Mouse (Mus musculus) cerebellum, postnatal 4 days (tissue): ENCODE results near the gene Mrc2.

Experiments used
- DNase-seq, 2 experiments: peaks; one replicate each; pipeline ENCODE4 v3.0.0; 2022; ENCODE audit warnings: low spot score in 2 of 2, mixed read lengths in 1 of 2

Gene Mrc2

DNA sequence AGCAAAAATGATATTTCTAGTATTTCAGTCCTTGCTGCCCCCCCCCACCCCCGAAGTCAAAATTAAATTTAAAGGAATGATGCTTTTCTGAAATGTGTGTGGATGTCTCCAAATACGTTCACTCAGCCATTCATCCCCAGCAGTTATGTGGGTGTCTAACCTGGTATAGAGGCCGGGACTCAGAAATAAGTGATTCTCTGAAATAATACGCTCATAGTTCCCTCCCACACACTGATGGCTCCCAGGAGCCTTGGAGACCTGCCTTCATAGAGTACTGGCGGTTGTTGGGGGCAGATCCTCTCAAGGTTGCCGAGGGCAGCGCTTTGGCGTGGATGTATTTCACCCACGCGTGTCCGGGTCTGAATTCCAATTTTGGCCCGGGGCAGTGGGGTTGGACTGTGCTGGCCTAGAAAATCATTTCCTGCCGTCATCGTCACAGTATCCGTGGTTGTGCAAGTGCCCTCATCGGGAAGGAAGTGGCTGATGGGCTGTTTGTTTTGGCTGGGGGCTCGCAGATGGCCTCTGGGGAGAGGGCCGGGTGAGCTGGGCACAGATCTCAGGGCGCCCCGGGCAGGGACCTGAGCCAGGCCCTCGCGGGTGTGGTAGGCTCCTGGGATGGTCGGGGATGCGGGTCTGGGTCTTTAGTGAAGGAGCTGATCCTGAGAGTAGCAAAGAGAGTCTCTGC lies 19.0 kb downstream of the Mrc2 start:
- no peak for DNase-seq

DNA sequence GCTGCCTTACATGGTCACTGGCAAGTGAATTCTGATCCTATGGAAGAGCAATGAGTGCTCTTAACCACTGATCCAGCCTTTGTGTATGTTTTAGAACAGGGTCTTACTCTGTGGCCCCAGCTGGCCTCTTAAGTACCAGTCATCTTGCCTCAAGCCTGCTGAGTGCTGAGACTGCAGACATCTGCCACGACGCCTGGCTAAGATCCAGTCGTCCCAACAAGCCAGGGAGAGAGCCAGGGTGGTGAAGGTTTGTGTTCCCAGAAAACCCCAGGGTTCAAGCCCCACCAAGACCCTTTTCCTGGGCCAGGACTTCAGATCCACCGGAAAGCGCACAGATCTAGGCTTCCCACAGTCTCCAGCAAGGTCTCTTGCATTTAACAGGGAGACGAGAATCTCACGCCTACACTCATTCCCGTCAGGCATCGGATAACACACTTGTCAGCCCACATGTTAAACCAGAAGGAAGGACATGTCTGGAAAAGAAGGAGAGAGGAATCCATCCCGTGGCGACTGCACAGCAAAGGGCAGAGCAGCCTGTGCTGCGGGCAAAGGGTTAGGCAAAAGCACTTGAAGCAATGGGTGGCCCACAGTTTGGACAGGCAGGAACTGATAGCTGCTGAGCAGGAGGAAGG lies 20.0 kb downstream of the Mrc2 start:
- DNase-seq = peak in 1 of 2 experiments; percentile 45

DNA sequence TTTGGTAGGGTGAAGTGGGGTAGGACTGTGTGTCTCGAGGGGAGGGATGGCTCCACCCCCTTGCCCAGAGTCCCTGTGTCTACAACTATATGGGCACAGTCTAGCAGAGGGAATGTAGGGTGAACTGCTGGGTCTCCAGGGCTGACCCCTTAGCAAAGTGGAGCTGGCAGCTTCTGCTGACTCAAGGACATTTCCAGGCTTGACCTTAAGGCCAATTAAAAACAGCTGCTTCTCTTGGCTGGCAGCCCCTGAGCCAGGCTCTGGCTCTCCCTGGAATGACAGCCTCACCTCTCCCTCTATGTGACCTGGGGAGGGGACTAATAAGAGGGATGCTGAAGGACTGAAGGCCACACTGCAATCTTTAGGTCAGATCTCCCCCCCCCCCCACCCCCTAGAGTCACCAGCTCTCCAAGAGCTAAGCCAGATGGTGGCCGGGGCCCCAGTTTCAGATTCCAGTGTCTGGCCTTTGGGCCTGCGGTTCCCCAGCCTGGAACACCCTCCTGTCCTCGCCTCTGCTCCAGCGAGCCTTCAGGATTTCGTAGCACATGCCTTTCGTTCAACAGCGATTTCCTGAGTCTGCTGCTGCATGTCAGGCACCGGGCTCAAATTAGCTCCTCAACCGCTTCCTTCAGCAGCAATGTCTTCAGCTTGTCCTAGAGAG lies 20.7 kb downstream of the Mrc2 start:
- DNase-seq = no peak

DNA sequence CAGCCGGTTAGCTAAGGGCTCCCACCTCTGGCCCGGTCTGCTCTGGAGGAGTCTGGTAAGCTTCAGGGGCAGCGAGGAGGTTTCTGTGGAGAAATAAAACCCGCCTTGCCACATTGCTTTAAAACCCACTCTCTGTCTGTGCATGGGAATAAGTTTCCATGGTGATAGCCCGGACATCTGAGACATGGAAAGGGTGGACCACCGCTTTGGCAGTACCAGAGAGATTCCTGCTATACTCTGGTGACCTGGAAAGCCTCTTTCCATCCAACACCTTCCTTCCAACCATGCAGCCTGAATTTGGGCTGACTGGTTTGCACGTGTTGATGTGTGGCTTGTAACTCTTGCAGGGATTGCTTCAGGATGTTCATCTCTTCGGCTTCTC lies 21.2 kb downstream of the Mrc2 start:
- no peak for DNase-seq

DNA sequence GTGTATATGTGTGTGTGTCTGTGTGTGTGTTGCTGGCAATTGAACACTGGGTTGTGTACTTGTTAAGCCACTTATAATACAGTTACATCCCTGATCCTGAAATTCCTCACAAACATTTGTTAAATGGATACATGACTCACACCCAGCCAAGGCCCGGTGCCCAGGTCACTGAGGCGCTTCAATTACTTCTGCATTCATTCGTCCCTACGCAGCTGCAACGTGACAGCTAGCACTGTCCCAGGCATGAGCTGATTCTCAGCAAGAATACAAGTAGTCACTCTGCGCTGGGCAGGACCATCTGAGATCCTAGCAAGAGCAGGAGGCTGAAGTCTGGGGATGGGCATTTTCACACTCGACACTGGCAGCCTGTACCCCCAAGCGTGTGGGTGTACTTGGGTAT lies 22.9 kb downstream of the Mrc2 start:
- no peak for DNase-seq

DNA sequence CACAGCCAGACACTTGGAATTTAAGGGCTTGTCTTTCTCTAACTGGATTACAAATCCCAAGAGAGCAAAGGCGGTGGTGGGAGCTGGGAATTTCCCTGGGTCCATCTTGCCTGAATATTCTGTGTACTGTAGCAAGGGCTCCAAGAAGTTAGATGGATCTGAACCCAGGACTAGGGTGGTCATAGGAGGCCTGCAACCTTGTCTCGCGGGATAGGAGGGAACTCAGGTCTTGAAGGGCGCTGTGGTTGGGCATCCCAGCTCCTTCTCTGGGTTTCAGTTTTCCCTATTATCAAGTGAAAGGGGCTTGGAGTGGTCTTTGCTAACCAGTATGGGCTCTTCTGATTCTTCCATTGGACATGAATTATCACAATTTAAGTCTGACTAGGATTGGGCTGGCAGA lies 23.7 kb downstream of the Mrc2 start:
- DNase-seq = no peak

DNA sequence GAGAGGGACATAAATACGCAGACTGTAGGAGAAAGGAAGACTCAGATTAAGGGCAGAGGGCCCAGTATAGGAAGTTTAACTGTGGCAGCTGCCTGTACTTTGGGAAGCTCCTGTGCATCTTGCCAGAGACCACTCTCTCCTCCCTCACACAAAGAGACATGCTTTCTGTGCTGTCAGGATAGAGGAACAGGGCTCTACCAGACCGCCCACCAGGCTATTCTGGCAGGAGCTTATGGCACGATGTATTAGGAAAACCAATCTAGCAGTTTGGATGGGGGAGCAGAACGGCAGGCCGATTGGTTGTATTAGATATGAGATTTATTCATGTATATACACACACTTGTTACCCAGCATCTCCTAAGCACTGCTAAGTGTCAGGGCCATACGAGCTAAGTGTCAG lies 25.3 kb downstream of the Mrc2 start:
- no peak for DNase-seq

DNA sequence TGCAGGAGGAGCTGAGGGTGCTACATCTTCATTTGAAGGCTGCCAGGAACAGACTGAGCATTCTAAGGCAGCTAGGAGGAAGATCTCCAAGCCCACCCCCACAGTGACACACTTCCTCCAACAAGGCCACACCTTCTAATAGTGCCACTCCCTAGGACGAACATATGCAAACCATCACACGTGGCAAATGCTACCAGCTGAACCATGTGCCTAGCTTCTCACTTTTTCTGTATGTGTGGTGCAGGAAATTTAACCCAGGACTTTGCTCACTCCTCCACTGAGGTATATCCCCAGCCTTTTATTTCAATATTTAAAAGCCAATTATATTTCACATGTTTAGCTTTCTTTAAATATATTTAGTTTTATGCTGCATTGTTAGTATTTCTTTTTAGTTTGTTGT lies 28.6 kb downstream of the Mrc2 start:
- DNase-seq = no peak

DNA sequence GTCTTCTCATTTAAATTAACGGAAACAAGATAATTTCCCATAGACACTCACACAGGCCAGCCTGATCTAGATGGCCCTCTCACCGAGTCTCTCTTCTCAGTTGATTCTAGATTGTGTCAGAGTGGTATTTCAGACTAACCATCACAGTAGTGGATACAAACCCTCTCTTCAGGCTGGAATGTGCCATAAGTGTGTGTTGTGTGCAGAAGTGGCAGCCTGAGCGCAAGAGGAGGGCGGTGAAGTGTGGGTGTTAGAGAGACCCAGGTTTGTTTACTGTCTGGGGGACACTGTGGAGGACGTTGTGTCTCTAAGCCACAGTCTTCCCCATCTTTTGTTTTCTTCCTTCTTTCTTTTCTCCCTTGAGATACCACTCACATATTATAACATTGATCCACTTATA lies 31.1 kb downstream of the Mrc2 start:
- DNase-seq = no peak

DNA sequence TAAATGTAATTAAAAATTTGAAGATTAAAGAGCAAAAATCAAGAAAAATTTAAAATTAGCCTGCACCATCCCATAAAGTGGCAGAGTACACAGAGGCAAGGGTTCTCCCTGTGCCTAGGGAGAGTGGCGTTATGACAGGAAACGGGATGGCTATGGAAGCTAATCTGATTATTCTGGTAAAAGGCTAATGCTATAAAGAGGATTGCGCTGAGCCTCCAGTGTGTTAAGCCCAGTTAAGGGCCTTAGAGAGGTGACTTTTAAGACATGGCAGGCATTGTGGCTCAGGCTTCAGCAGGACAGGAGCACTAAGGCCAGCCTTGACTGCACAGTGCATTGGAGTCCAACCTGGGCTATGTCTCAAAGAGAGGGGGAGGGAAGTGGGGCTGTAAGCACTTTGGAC lies 34.7 kb downstream of the Mrc2 start:
- no peak for DNase-seq

DNA sequence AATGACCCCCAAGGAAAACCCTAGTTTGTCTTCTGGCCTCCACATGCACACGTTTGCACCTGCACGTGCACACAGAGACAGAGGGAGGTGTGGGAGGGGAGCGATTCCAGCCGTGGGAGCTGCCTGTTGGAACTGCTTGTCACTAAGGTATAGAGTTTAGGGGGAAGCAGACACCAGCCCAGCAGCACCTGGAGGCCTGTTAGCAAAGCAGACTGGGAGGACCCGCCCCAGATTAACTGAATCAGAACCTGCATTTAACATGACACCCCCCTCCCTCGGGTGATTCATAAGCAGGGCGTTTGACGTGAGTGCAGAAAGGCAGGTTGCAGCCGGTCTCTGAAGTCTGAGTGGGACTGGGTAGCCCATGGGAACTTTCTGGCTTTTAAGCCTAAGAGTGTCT lies 37.5 kb downstream of the Mrc2 start:
- no peak for DNase-seq

DNA sequence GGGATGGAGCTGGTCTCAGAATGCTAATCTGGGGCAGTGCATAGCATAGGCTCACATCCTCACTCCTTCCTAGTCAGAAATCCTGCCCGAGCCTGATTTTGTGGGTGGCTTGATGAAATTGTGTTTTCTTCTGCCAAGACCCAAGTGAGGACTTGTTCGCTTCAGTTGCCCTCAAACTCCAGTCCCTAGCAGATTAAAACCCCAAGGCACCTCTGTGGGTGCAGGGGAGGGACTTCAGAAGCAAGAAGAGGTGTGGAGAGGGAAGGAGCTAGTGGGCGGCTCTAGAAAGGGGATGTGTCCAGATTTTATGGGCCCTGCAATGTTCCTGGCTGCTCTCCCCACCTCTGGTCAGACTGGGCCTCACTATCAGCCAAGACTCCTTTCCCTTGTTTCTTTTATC lies 38.7 kb downstream of the Mrc2 start:
- no peak for DNase-seq

DNA sequence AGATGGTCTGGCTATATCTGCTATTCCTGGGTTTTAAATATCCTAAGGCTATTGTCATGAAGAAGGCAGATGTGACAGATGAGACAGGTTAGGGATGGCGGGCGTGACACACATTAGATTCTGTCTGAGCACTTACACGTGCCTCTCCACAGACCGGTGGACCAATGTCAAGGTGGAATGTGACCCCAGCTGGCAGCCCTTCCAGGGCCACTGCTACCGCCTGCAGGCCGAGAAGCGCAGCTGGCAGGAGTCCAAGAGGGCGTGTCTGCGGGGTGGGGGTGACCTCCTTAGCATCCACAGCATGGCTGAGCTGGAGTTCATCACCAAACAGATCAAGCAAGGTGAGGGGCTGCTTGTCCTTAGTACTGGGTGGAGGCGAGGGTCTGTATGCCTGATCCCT lies 39.3 kb downstream of the Mrc2 start:
- DNase-seq = peak in 1 of 2 experiments; percentile 46

DNA sequence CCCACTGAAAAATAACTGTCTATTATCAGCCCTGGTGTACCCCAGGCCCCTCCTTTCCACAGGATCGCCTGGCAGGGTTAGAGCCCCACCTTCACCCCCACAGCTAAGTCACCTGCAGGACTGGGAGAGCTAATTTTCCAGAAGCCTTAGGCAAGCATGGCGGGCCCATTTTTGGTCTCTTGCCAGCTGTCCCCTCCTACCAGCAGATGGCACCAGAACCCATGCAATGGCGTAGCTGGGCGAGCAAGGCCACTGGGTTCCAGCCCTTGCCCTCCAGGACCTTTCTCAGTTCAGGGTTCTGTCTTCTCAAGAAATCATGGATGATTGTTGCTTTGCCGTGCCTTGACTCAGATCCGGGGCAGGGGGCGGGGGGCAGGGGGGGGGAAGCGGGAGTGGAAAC lies 40.0 kb downstream of the Mrc2 start:
- peak; percentile 65 to 89 for DNase-seq

DNA sequence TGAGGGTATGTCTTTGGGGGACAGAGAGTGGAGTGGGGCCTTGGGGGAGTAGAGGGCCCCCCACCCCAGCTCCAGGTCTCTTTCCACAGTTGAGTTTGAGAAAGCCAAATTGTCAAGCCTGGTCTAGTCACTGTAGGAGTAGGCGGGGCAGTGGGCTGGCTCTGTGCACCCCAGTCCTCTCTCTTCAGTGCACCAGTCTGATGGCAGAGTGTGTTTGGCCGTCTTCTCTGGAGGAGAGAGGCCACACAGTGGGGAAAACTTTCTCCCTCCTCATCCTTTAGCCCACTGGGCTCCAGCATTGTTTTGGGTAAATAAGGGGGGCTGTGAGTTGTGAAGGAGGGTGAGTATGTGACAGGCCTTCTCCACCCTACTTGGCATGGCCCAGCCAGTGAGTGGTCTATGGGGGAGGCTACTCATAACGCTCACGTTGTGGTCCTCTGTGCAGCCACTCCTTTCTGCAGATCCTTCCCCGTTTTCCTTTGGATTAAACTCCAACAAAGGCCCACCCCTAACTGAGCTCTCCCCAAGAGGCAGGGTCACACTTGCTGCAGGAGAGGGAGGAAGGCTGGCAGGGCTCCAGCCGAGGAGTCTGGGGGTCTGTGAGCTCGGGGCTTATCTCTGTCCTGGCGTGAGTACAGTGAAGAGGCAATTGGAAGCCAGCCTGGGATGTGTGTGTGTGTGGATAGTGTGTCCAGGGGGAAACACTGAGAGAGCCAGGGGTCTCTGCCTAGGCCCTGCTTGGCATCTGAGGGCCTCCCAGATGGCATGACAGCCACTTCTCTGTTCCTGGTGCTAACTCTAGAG lies 41.6 kb downstream of the Mrc2 start:
- no peak for DNase-seq

DNA sequence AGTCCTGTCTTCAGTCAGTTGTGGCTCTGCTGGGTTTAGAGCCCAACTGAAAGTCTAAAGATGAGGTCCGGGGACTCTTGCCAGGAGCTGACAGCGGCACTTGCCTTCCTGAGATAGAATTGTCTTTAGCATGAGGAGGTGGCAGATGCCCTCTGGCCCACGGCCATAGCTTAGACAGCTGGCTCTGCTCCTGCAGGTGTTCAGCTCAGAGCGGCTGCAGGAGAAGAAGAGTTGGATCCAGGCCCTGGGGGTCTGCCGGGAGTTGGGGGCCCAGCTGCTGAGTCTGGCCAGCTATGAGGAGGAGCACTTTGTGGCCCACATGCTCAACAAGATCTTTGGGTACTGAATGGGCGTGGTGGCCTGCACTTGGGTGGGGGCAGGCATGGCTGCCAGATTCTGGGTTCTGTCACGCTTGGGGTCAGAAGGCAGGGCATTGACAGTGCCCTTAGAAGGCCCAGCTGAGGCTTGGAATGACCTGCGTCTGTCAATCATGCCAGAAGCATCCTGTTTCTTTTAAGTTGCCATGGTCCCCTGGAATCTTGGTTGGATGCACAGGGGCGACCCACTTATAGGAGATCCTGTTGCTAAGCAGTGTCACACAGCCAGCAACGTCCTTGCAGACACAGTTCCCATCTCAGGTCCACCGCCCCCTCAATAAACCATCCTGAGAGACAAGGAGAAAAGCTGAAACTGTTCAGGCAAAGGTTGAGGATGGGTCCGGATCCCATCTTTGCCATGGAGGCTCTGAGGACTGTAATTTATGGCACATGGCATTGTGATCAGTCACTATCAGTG lies 46.4 kb downstream of the Mrc2 start:
- peak in 1 of 2 experiments; percentile 65 for DNase-seq

DNA sequence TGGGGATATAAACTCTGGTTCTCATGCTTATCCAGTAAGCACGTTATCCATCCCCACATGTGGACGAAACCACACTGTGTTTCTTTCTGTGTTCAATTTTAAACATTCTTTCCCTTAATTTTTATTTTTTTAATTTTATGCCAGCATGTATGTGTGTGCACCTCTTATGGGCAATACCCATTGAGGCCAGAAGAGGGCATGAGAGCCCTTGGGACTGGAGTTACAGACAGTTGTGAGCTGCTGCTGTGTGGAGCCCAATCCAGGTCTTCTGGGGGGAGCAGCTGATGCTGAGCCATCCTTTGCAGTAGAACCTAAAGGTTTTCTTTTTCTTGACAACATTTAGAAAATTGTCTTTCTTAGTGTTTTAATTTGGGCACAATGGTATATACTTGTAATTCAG lies 52.8 kb downstream of the Mrc2 start:
- DNase-seq = no peak

DNA sequence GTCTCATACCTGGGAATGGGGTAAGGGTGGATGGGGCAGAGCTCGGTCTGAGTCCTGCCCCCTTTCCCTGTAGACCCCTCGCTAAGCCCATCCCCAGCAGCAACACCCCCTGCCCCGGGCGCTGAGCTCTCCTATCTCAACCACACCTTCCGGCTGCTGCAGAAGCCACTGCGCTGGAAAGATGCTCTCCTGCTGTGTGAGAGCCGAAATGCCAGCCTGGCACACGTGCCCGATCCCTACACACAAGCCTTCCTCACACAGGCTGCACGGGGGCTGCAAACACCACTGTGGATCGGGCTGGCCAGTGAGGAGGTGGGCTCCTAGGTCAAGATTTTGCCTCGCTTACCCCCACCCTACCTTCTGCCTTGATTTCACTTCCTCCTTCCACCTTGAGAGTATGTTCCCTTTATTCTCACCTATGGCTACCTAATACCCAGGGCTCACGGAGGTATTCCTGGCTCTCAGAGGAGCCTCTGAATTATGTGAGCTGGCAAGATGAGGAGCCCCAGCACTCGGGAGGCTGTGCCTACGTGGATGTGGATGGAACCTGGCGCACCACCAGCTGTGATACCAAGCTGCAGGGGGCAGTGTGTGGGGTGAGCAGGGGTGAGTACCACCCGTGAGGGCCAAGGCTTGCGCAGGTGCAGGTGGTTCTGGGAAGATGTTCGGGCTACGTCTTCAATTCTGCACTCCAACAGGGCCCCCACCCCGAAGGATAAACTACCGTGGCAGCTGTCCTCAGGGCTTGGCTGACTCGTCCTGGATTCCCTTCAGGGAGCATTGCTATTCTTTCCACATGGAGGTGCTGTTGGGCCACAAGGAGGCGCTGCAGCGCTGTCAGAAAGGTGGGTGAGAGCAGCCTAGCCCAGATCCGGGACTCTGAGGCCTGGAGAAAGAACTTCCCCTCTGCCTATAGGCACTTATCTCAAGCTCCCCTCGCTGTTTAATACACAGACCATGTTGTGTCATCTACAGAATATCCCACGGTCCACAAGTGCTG lies 55.0 kb downstream of the Mrc2 start:
- peak; percentile 82 to 92 for DNase-seq

DNA sequence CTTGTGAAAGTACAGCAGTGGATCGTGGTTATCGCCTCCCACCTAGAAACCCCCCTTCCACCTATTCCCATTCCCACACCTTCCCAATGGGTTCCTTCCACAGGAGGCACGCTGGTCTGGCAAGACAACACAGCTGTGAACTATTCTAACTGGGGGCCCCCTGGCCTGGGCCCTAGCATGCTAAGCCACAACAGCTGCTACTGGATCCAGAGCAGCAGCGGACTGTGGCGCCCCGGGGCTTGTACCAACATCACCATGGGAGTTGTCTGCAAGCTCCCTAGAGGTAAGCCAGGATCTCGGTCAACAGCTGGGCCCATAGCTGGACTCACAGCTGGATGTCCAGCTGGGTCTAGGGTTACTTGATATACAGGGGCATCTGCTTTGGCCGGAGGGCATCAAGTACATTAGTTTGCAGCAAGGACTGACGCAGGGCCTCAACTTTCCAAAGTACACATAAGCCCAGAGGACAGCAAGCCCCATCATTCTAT lies 56.1 kb downstream of the Mrc2 start:
- no peak for DNase-seq

DNA sequence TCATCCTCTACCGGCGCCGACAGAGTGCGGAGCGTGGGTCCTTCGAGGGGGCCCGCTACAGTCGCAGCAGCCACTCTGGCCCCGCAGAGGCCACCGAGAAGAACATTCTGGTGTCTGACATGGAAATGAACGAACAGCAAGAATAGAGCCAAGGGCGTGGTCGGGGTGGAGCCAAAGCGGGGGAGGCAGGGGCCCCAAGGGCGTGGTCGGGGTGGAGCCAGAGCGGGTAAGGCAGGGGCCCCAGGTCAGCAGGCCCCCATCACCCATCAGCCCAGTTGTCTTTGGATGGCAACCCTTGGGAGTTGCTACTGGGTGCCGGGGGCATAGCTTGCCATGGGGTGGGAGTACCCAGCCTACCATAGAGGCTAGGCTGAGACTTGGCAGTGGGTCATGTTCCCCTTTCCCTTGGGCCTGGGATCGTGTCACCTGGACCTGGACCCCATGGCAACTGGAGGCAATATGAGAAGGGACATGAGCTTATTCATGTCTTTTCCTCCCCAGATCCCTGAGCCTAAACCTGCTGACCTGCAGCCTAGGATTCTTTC lies 57.4 kb downstream of the Mrc2 start:
- DNase-seq = no peak
